Mouse (Mus musculus): ENCODE data around the gene Zfp1. TPM values are rescaled to one million over a fixed set of nuclear protein-coding genes. Genes with fewer than 3 reads are reported as not detected.

Gene Zfp1
- polyA plus RNA-seq (2014; fragmentation: Illumina TruSeq; extraction: RNeasy Lipid Tissue Mini Kit (QIAGEN cat#74804); ENCODE audit: low read depth, low replicate concordance): 8.9 TPM

GRCm38 (mm10) chr8:111643264-111644141 lies at the start of gene Zfp1:
Gene Zfp1 (plus strand): TSS chr8:111643401.

GRCm38 (mm10) chr8:111630105-111630521 lies 13.1 kb upstream of the Zfp1 start, which contains the start of gene Ldhd:
Gene Ldhd (minus strand): TSS chr8:111630374.

GRCm38 (mm10) chr8:111690960-111691445 lies 47.8 kb downstream of the Zfp1 start, which contains the start of gene Ctrb1:
Gene Ctrb1 (minus strand): TSS chr8:111691010.

Other genes with a start within 250 kb of the Zfp1 start
- 7.4 TPM for gene Fa2h, start 249.6 kb upstream of the Zfp1 start, polyA plus RNA-seq (2014; fragmentation: Illumina TruSeq; extraction: RNeasy Lipid Tissue Mini Kit (QIAGEN cat#74804); ENCODE audit: low read depth, low replicate concordance)
- 8.2 TPM for gene Wdr59, start 121.3 kb upstream of the Zfp1 start, polyA plus RNA-seq (2014; fragmentation: Illumina TruSeq; extraction: RNeasy Lipid Tissue Mini Kit (QIAGEN cat#74804); ENCODE audit: low read depth, low replicate concordance)
- gene Znrf1, start 107.3 kb upstream of the Zfp1 start, polyA plus RNA-seq (2014; fragmentation: Illumina TruSeq; extraction: RNeasy Lipid Tissue Mini Kit (QIAGEN cat#74804); ENCODE audit: low read depth, low replicate concordance): 14.1 TPM
- 7.0 TPM for gene Ldhd, start 13.0 kb upstream of the Zfp1 start, polyA plus RNA-seq (2014; fragmentation: Illumina TruSeq; extraction: RNeasy Lipid Tissue Mini Kit (QIAGEN cat#74804); ENCODE audit: low read depth, low replicate concordance)
- not detected for gene Ctrb1, start 47.6 kb downstream of the Zfp1 start, polyA plus RNA-seq (2014; fragmentation: Illumina TruSeq; extraction: RNeasy Lipid Tissue Mini Kit (QIAGEN cat#74804); ENCODE audit: low read depth, low replicate concordance)
- gene Bcar1, start 100.4 kb downstream of the Zfp1 start, polyA plus RNA-seq (2014; fragmentation: Illumina TruSeq; extraction: RNeasy Lipid Tissue Mini Kit (QIAGEN cat#74804); ENCODE audit: low read depth, low replicate concordance): 1.4 TPM
- 157 TPM for gene Cfdp1, start 210.9 kb downstream of the Zfp1 start, polyA plus RNA-seq (2014; fragmentation: Illumina TruSeq; extraction: RNeasy Lipid Tissue Mini Kit (QIAGEN cat#74804); ENCODE audit: low read depth, low replicate concordance)
- gene Tmem170, start 233.3 kb downstream of the Zfp1 start, polyA plus RNA-seq (2014; fragmentation: Illumina TruSeq; extraction: RNeasy Lipid Tissue Mini Kit (QIAGEN cat#74804); ENCODE audit: low read depth, low replicate concordance): 11.6 TPM

All from adrenal gland, adult 10 weeks (tissue).